Mouse (Mus musculus) forebrain, embryonic 14.5 days (tissue): ENCODE data around the gene Mllt3. TPM values are rescaled to one million over a fixed set of nuclear protein-coding genes. Genes with fewer than 3 reads are reported as not detected.
A peak's percentile ranks its signal among the peaks of the same experiment; 100 is the strongest.

Experiments used
- ATAC-seq: fragments of 200-750 bp; cut with Nextera tagmentation; 2 replicates; pipeline ENCODE4 v1.8.0; 2017; ENCODE audit warnings: mild to moderate bottlenecking, moderate library complexity
- DNase-seq: peaks from one replicate; pipeline ENCODE4 v3.0.0-alpha.2; 2015; ENCODE audit warnings: low spot score
- H3K27ac ChIP-seq: fragments of 300-500 bp; sonication (generic); 2 replicates; pipeline ENCODE4 v1.5.1; 2014; ENCODE audit warnings: low read depth, mild to moderate bottlenecking, control low read depth, low read length, moderate library complexity
- H3K27me3 ChIP-seq: fragments of 300-500 bp; sonication (generic); replicated peaks from 2 replicates; pipeline ENCODE4 v1.6.1; 2014; ENCODE audit warnings: low read length, control low read depth, mixed read lengths; ENCODE audit not compliant: control insufficient read depth, insufficient read depth
- H3K36me3 ChIP-seq: fragments of 300-500 bp; sonication (generic); 2 replicates; pipeline ENCODE4 v1.6.1; 2014; ENCODE audit warnings: low read length, control low read depth; ENCODE audit not compliant: control insufficient read depth, insufficient read depth
- H3K4me1 ChIP-seq: fragments of 300-500 bp; sonication (generic); 2 replicates; pipeline ENCODE4 v1.6.1; 2014; ENCODE audit warnings: antibody characterized with exemption, low read length, control low read depth; ENCODE audit not compliant: control insufficient read depth, insufficient read depth
- H3K4me2 ChIP-seq: fragments of 300-500 bp; sonication (generic); 2 replicates; pipeline ENCODE4 v1.6.1; 2014; ENCODE audit warnings: mild to moderate bottlenecking, control low read depth, low read length
- H3K4me3 ChIP-seq: fragments of 300-500 bp; sonication (generic); 2 replicates; pipeline ENCODE4 v1.5.1; 2014; ENCODE audit warnings: low read depth, low read length, control low read depth
- H3K9ac ChIP-seq: fragments of 300-500 bp; sonication (generic); 2 replicates; pipeline ENCODE4 v1.6.1; 2014; ENCODE audit warnings: mild to moderate bottlenecking, low read length, control low read depth, moderate library complexity
- H3K9me3 ChIP-seq: fragments of 300-500 bp; sonication (generic); replicated peaks from 2 replicates; pipeline ENCODE4 v1.6.1; 2016; ENCODE audit warnings: low read length, control low read depth, mixed read lengths; ENCODE audit not compliant: control insufficient read depth
- WGBS: fragments of 180-500 bp; shearing (Covaris S2); extraction: QIAGEN DNeasy Blood & Tissue Kit; methylation state at CpG from one replicate; pipeline ENCODE4 v1.1.7; 2014; 5-methylcytosine and 5-hydroxymethylcytosine counted together
- polyA plus RNA-seq: library from polyadenylated mRNA; unstranded; fragments of >200 nt; fragmentation: Nextera tagmentation; extraction: Ambion mirVana; gene quantifications from 2 replicates; pipeline ENCODE4 v1.2.1, GENCODE M21; 2014

Mllt3 gene
- polyA plus RNA-seq, 1 experiment from 2014 or later: 95.2 TPM

- no peak for DNase-seq
- peaks cover 11% of the 10 kb centered on the region for H3K4me1 ChIP-seq
- peaks cover under 1% of the 10 kb centered on the region; the same call in 1 of the 2 replicates for H3K36me3 ChIP-seq
- peak overlapping the region; percentile 38; the same call in 1 of the 2 replicates for H3K9ac ChIP-seq
- H3K4me2 ChIP-seq: peak overlapping the region; percentile 54
- WGBS: 2% methylated on average over 18 of the region's 18 CpGs
- peak overlapping the region; percentile 82 for H3K4me3 ChIP-seq
- no peaks in the 10 kb centered on the region for H3K9me3 ChIP-seq
- H3K27ac ChIP-seq: no peak overlapping the region
- H3K27me3 ChIP-seq: no peaks in the 10 kb centered on the region
- ATAC-seq: no peak
Measured at GRCm38 (mm10) chr4:88034387-88035157, 1.4 kb upstream of the Mllt3 start.

DNA sequence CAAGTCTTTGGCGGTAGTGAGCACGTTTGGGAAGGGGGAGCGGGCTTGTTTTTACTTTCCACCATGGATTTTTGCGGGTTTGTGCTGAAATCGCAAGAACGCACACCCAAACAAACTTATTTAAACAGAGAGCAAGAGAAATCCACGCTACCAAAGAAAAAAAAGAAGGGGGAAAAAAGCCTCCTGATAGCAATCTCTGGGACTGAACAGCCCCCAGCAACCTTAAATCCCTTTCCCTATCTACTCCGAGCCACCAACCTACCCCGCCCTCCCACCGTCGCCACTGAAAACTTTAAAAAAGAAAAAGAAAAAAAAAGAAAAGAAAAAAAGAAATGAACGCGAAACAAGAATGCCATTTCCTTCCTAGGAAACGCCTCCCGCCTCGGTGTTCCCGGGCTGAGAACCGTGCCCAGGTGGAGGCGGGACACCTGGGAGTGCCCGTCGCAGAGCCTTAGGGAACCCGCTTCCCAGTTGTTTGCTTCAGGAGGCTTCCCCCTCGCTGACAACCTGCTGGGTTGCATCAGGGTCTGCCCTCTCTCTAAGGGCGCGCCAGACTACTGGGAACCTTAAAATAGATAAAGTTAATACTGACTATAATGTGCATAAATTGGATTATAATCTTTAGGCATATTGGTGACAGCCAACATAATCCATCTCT, 694 bp upstream of the Mllt3 start:
- peaks cover 7% of the 10 kb centered on the region for H3K36me3 ChIP-seq
- ATAC-seq (no peak), DNase-seq (no peak)
- WGBS: 1% methylated on average over 25 of the region's 25 CpGs
- no peaks in the 10 kb centered on the region for H3K9me3 ChIP-seq
- H3K4me1 ChIP-seq: peaks cover 18% of the 10 kb centered on the region
- peak overlapping the region; percentile 54 for H3K4me2 ChIP-seq
- peak overlapping the region; percentile 38 for H3K9ac ChIP-seq
- no peak overlapping the region for H3K27ac ChIP-seq
- H3K27me3 ChIP-seq: no peaks in the 10 kb centered on the region
- peak overlapping the region; percentile 82 for H3K4me3 ChIP-seq

GRCm38 (mm10) chr4:88032151-88033098, 739 bp downstream of the Mllt3 start:
- peak overlapping the region; percentile 96 for H3K9ac ChIP-seq
- peak overlapping the region; percentile 99 for H3K27ac ChIP-seq
- H3K9me3 ChIP-seq: no peaks in the 10 kb centered on the region
- peaks cover 9% of the 10 kb centered on the region for H3K36me3 ChIP-seq
- H3K4me1 ChIP-seq: peaks cover 27% of the 10 kb centered on the region
- under 1% methylated on average over 77 of the region's 100 CpGs for WGBS
- ATAC-seq (peak; percentile 77), DNase-seq (peak; percentile 71)
- H3K27me3 ChIP-seq: no peaks in the 10 kb centered on the region
- H3K4me2 ChIP-seq: peak overlapping the region; percentile 54
- peak overlapping the region; percentile 82 for H3K4me3 ChIP-seq

DNA sequence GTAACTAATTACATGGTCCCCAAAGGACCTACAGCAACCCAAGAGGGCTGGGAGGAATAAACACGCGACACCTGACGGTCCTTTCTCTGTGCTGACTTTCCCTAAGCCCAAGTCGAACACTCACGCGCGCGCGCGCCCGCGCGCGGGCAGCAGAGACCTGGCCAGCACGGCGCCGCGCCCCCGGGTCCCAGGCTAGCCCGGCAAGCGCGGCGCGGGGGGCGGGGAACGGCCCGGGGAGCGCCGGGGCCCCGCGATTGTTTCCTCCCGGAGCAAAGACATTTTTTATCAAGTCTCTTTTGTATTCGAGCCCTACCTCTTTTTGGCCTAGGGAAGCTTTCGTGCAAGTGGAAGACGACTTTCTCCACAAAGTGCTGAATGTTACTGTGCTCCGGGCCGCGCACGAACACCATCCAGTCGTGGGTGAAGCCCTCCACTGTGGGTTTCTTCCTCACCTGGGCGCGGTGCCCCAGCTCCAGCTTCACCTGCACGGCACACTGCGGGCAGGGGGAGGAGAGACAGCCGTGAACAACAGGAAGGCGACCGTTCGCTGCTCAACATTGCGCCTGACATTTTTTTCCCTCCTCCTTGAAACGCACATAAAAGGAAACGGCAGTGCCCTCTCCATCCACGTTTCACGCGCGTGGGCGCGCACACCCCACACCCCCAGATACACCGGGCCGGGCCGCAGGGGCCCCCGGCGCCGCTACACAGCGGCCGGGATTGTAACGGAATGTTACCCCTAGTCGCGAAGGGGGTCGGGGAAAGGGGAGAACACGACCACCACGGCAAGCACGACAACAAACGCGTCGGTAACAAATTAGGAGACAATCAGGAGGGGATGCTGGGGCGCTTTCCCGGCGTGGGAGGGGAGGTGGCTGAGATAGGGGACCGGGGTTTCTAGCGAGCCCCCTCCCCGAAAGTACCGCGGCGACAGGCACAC, 1.7 kb downstream of the Mllt3 start:
- no peaks in the 10 kb centered on the region for H3K9me3 ChIP-seq
- peak overlapping the region; percentile 82 for H3K4me3 ChIP-seq
- ATAC-seq (no peak), DNase-seq (peak; percentile 69)
- peaks cover 28% of the 10 kb centered on the region for H3K4me1 ChIP-seq
- H3K4me2 ChIP-seq: peak overlapping the region; percentile 54
- H3K36me3 ChIP-seq: peaks cover 14% of the 10 kb centered on the region
- WGBS: under 1% methylated on average over 83 of the region's 84 CpGs
- peak overlapping the region; percentile 96 for H3K9ac ChIP-seq
- H3K27ac ChIP-seq: peak overlapping the region; percentile 99
- H3K27me3 ChIP-seq: no peaks in the 10 kb centered on the region

DNA sequence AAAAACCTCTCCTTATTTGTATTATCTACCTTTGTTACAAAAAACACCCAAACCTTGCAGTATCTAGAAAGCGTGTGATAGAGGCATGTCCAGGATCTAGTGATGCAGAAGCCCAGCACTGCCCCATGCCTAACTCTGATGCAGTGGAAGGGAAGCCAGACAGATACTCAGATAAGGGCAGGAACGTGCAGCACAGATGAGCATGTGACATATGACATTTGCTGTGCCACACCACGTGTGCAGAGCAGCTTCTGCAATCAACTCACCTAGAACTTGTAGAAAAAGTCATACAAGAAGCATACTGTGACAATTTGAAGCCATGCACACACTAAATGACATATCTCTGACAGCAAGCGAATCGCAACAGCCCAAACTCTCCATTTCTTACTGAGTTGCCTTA, 9.6 kb downstream of the Mllt3 start:
- Histone ChIP-seq H3K4me2 (no peak overlapping the region), H3K9ac (no peak overlapping the region), H3K27ac (no peak overlapping the region), H3K36me3 (peaks cover 33% of the 10 kb centered on the region), H3K4me3 (no peak overlapping the region), H3K9me3 (no peaks in the 10 kb centered on the region), H3K4me1 (peaks cover 16% of the 10 kb centered on the region), H3K27me3 (no peaks in the 10 kb centered on the region)
- DNase-seq (no peak), ATAC-seq (no peak)
- 88% methylated on average over 5 of the region's 5 CpGs for WGBS

GRCm38 (mm10) chr4:88022623-88023022, 10.5 kb downstream of the Mllt3 start:
- Histone ChIP-seq H3K27me3 (no peaks in the 10 kb centered on the region), H3K4me1 (peaks cover 18% of the 10 kb centered on the region), H3K4me2 (no peak overlapping the region), H3K27ac (no peak overlapping the region), H3K4me3 (no peak overlapping the region), H3K36me3 (peaks cover 33% of the 10 kb centered on the region), H3K9me3 (no peaks in the 10 kb centered on the region), H3K9ac (no peak overlapping the region)
- no peak for ATAC-seq
- 4% methylated on average over 1 of the region's 1 CpGs for WGBS
- no peak for DNase-seq

- DNase-seq: no peak
- H3K36me3 ChIP-seq: peaks cover 18% of the 10 kb centered on the region
- H3K4me3 ChIP-seq: no peak overlapping the region
- H3K27ac ChIP-seq: no peak overlapping the region
- H3K9ac ChIP-seq: no peak overlapping the region
- no peaks in the 10 kb centered on the region for H3K27me3 ChIP-seq
- no peak overlapping the region for H3K4me2 ChIP-seq
- H3K9me3 ChIP-seq: no peaks in the 10 kb centered on the region
- WGBS: 64% methylated on average over 5 of the region's 5 CpGs
- no peak for ATAC-seq
- H3K4me1 ChIP-seq: peaks cover 32% of the 10 kb centered on the region
Measured at GRCm38 (mm10) chr4:88020421-88020820, 12.7 kb downstream of the Mllt3 start.

DNA sequence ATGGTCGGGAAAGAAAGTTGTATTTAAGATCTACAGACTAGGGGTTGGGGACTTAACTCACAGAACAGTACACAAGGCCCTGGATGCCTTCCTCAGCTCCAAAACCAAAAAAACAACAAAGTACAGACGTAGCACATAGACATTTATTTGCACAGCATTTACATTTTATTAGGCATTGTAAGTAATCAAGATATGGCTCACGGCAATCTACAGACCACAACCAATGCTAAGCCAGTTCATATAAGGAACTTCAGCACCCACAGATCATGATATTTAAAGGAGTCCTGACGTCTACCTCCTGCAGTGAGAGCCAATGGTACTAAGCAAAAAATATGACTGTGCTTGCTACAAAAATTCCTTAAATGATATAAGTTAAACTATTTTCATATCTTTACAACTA, 13.5 kb downstream of the Mllt3 start:
- 77% methylated on average over 4 of the region's 4 CpGs for whole genome bisulfite sequencing
- ATAC-seq (no peak), DNase-seq (no peak)

More for the DNA sequence above, 13.5 kb downstream of the Mllt3 start:
- Histone ChIP-seq H3K27me3 (no peaks in the 10 kb centered on the region), H3K27ac (no peak overlapping the region), H3K4me1 (peaks cover 39% of the 10 kb centered on the region), H3K9me3 (no peaks in the 10 kb centered on the region), H3K4me2 (no peak overlapping the region), H3K9ac (no peak overlapping the region), H3K36me3 (peaks cover 11% of the 10 kb centered on the region; the same call in 1 of the 2 replicates), H3K4me3 (no peak overlapping the region)
